17 mouse cellular contexts compared by ENCODE assay signal in the genomic region with DNA sequence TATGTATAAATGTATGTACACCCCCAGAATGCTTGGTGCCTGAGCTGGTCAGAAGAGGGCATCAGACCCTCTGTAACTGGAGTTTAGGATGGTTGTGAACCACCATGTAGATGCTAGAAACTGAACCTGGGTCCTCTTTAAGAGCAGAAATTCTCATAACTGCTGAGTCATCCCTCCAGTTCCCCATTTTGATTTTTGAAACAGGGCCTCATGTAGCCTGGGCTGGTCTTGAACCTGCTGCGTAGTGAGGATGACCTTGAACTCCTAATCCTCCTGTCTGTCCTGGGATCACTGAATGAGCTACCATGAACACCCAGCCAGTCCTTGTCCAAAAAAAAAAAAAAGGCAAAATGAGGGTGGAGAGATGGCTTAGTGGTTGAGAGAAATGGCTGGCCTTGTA.
"Had no signal": no experiment of that assay in that cellular context is flagged by ENCODE, and none has a peak within 500 bp of the region (broad histone marks: within the 10 kb centered on the region; RNA-seq: fewer than 3 reads in every experiment).

No protein-coding gene starts in this region.

- H3K4me3 ChIP-seq: limb, embryonic 12.5 days; limb, embryonic 15.5 days had no signal

- H3K4me2 ChIP-seq: limb, embryonic 12.5 days; limb, embryonic 15.5 days; liver, embryonic 11.5 days; lung, embryonic 14.5 days; midbrain, embryonic 11.5 days had no signal

- H3K27ac ChIP-seq: limb, embryonic 12.5 days; limb, embryonic 15.5 days; liver, embryonic 14.5 days; stomach, postnatal 0 days had no signal

- H3K27me3 ChIP-seq: limb, embryonic 12.5 days; limb, embryonic 15.5 days had no signal

- H3K4me1 ChIP-seq: limb, embryonic 12.5 days; limb, embryonic 15.5 days had no signal

- H3K9me3 ChIP-seq: limb, embryonic 12.5 days; limb, embryonic 15.5 days had no signal

- DNase-seq: kidney, adult 9 months; kidney, postnatal 14 days; kidney, postnatal 4 days; left cerebral cortex, postnatal 4 days; liver, postnatal 0 days; lung, embryonic 14.5 days; lung, postnatal 36 days; midbrain, embryonic 14.5 days; thymus, adult 2 months; thymus, postnatal 25 days had no signal

- H3K9ac ChIP-seq: limb, embryonic 12.5 days; limb, embryonic 15.5 days; liver, embryonic 14.5 days; liver, postnatal 0 days; lung, embryonic 14.5 days had no signal

- ATAC-seq: liver, postnatal 0 days; lung, postnatal 0 days had no signal
